Mouse (Mus musculus) cerebellum, adult 9-10 months (tissue): ENCODE data around the gene Mia3.
"Not testable (repeated sequence)": the region's sequence is repeated elsewhere in the genome, so short reads cannot be mapped to it uniquely, and the experiment has no call there.

Experiments used
- DNase-seq: peaks from one replicate; pipeline ENCODE4 v3.0.0; 2022

Mia3 gene

DNA sequence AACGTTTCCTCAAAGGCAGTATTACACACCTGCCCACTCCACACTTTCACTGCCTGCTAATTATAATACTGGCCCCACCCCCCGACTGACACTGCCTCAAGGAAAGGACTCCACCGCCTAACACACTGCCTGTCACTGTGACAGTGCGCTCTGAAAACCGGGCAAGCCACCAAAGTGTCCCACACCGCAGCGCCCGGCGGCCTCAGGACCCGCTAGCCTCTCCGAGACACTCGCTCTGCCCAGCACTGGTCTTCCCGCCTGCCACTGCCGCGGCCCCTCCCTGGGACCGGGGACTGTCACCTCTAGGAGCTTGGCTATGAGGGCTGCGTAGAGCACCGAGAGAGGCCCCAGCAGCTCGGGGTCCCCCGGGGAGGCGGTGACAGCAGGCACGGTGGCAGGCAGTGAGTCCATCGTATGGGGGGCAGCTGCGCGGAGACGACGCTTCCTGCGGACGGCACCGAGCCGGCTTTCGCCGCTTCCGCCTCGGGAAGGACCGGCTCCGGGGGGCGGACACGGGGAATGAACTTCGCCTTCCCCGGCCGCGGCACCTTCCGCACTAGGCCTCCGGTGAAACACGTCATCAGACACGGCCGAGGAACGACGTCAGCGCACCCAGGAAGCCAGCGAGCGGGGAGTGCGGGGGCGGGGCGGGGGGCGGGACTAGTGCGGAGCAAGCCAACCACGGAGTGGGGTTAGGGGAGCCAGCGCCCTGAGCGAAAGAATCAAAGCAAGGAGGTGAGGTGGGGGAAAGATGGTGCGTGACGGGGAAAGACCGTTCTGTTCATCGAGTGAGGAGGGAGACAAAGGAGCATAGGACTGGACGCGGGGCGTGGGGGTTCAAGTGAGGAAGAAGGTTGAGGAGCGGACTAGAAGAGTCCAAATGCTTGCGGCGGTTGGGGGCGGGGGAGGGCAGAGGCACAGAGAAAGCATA, 24.2 kb downstream of the Mia3 start:
- peak; percentile 79 for DNase-seq

DNA sequence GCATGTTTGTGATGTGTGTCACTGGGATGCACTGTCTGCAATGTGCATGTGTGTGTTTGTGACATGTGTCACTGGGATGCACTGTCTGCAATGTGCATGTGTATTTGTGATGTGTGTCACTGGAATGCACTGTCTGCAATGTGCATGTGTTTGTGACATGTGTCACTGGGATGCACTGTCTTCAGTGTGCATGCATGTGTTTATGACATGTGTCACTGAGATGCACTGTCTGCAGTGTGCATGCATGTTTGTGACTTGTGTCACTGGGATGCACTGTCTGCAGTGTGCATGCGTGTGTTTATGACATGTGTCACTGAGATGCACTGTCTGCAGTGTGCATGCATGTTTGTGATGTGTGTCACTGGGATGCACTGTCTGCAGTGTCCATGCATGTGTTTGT, 26.5 kb downstream of the Mia3 start:
- DNase-seq, result not testable (repeated sequence)

DNA sequence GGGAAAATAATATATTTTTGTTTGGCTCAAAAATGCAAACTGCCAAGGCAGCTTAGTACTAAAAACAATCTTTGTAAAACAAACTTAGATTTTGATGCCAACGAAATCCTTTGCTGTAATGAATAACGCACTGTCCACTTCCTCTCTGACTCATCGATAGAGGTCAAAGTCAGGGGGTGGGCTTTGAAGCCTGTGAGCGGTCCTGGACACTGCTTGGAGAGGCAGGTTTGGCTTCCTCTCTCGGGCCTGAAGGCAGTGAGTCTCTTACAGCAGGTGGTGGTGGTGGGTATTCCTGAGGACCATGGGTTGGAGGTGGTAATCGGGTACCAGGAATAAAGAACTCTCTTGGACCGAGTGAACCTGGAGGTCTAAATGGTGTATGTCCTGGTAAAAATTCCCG, 42.2 kb downstream of the Mia3 start:
- DNase-seq, result no peak

DNA sequence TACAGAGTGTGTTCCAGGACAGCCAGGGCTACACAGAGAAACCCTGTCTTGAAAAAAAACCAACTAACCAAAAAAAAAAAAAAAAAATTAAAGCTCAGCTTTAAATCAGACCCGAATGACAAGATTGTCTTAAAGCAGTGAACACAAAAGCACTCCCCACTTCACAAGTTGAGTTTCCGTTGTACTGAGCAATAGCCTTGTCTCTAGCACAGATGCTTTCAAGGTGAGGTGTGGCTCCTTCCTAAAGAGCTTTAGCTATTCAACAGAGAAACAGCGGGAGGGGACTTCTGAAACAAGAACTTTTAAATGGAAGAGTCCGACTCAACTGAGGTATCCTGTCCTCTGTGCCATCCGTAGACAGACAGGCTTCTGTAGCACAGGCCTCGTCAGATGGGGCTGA, 44.9 kb downstream of the Mia3 start:
- no peak for DNase-seq

DNA sequence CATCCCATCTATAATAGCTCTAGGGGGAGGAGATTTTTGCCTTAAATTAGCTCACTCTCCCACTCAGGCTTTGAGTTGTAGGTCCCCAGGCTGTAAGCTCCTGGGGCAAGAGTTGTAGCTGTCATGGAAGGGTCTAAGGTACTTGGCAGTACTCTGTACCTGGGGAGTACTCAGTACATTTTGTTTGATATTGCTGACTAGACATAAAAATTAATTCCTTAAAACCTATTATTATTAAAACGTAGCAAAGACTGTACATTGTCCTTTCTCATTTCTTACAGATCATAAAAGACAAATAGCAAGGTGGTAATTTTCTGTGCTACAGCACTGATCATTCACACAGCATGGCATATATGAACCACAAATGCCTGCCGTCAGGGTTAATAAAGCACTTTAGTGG, 45.4 kb downstream of the Mia3 start:
- DNase-seq, result no peak

DNA sequence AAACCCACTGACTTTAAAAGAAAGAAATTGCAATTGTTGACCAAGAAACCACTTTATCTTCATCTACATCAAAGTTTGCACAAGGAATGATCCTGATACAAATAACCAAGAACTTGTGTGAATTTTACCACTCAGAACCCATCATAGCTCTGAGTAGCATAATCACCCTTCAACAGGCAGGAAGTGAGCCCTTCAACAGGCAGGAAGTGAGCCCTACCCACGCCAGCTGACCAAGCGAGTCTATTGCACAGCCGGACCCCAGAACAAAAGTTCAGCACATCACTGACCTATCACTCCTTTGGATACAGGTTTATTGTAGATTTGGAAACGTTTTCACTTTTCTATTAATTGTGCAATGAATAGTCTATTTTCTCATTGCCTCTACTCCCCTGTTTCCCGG, 46.9 kb downstream of the Mia3 start:
- not testable (repeated sequence) for DNase-seq

DNA sequence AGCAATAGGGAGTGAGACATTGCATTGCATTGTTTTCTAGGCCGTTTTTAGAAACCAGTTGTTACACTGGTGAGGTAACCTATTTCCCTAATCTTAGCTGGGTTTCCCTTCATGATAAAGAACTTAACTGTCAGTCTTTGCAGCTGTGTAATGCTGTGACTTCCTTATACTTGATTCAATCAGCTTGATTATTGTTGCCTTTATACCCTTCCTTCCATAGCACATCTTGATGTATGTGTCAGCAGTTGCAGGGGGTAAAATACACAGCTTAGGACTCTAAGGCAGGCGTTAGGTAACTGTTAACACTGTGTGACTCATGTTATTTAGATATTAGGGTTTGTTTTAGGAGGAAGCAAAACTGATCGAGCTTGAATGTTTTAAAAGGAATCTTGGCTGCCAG, 48.6 kb downstream of the Mia3 start:
- DNase-seq, result no peak

DNA sequence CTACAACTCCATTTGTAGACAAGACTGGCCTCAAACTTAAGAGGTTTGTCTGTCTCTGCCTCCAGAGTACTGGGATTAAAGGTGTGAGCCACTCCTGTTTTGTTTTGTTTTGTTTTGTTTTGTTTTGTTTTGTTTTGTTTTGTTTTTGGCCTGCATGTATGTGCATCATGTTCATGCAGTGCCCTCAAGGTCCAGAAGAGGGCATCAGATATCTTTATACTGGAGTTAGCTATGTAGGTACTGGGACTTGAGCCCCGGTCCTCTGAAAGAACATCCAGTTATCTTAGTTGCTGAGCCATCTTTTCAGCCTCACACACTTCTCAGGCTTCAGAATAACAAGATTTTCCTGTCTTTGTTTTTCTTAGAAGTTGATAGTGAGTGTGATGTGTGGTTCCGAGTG, 53.6 kb downstream of the Mia3 start:
- DNase-seq, result no peak

DNA sequence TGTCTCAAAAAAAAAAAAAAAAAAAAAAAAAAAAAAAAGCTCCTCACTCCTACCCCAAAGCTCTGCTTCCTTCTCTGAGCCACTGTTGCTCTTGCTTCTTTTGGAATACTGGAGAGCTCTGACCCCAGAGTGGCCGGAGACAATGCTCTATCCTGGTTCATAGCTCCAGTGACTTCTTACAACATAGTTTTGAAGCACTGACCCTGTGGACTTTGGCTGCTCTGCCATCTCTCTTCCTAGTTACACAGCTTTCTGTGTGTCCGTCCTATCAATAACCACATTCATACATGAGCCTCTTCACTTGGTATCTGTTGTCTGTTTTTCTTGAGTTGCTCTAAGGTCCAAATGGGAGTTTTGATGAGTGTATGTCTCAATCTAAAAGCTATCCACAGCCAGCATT, 57.3 kb downstream of the Mia3 start:
- DNase-seq, result no peak

DNA sequence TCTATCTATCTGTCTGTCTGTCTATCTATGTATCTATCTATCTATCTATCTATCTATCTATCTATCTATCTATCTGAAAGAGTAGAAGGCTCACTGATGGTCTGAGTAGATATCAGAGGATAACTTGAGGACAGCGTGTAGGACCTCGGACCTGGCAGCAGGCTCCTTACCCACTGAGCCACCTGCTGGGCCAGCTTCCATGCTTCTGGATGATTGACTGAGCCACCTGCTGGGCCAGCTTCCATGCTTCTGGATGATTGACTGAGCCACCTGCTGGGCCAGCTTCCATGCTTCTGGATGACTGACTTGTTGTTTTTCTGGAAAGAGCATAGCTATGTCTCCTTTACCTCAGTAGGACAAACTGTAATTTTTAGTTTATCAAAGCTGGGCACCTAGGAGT, 59.8 kb downstream of the Mia3 start:
- DNase-seq, result not testable (repeated sequence)

DNA sequence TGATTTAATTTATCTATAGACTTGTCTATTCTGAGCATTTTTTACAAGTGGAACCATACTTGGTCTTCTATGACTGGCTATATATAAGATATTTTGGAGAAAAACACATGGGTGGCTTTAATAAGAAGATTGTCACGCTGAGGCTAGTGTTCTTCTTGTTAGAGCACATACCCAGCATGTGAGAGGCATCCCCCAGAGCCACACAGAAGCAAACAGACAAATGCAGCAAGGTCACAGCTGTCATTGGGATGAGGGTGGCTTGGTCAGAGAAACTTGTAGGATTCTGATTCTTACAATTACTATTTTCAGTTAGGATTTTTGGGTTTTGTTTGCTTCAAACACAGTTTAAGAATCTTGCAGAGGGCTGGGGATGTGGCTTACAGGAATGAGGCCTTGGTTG, 60.9 kb downstream of the Mia3 start:
- DNase-seq, result no peak

DNA sequence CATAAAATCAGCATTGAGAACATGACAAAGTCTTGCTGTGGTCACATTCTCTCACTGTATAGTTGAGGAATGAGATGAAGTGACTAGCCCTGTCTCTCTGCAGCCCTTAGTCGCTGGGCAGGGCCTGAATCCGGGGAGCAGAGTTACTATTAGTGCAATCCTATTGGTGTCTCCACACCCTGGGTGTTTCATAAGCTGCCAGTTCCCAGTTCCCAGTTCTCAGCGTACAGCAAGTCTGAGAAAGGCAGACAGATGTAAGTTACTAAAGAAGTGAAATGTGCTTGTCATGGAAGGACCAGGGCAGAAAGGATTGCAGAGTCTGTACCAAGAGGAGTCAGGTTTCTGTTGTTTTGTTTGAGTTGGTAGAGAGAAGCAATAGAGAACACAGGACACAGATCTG, 61.8 kb downstream of the Mia3 start:
- DNase-seq, result no peak

DNA sequence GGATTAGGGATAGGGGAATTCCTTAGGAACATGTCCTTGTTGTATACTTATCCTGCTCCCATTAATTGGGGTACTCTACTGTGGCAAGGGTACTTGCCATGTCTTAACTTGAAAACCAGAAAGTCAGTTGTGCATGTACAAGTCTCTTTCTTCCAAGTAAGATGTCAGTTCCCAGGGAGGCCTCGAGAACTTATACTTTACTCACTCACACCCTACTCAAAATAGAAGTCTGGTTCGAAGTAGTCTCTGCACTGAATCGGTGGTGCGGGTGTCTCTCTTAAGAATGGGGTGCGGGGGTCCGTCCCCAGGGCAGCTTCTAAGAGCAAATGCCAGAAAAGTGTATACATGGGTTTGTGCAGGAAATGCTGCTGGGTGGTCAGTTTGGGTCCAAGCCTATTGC, 70.2 kb downstream of the Mia3 start:
- DNase-seq, result peak; percentile 91

DNA sequence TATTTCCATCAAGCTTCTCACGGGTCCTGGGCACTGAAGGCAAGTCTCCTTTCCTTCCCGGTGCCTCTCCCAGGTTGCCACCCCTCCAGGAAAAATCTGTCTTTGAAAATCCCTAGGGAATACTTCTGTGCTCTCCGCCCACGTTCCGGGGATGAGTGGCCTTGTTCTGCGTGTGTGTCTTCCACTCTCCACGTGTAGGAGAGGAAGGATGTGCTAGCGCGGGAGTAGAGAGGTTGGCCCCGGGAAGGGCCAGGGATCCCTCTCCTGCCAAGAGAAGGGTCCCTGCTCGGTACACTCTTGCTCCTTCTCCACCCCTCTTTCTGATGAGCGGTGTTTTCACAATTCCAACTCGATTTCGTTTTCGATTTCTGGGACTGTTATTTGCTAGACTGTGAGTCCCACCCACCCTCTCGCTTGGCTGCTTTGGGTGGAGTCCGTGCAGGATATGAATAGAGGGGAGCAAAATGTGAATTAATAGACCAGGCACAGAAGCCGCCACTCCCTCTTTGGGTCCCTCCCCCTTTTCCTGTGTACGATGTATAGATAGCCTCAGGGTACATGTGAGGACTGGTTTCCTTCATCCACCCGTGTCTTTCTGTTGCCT, 71.4 kb downstream of the Mia3 start:
- DNase-seq, result peak; percentile 36

DNA sequence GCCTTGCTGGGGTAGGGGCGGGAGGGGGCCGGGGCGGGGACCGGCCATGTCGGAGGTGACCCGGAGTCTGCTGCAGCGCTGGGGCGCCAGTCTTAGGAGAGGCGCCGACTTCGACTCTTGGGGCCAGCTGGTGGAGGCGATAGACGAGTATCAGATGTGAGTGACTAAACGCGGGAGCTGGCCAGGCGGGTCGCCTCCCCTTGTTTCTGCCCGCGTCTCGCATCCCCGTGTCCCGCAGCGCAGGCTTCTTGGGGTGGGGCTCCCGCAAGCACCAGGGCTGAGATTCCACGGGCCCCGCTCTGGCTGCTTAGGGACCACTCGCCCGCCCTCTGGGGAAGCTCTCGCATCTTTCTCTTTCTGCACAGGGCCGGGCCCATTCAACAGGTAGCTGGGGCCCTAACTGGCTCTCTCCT, 71.9 kb downstream of the Mia3 start:
- peak; percentile 64 for DNase-seq

DNA sequence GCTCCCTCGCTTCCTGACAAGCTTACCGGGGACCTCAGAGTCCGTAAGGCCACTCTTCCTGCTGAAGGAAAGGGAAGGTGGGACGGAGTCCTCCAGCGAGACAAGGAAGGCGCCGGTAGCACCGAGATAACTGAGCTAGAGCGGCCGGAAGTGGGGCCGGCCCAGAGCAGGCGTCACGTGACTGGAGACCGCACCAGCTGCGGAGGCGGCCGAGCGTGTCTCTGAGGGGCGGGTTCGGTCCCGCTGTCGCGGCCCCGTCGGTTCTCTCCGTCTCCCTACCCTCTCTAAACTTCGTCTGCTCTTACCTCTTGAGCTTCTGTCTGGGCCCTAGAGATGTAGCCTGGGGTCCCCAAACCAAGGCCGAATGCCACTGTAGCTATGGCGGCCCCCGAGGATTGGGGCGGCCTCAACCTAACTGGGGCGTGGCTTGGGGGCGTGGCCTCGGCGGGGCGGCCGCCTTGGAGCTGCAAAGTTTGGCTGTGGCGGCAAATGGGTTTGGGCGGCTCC, 72.4 kb downstream of the Mia3 start, which contains the start of gene Brox:
Gene Brox (minus strand): TSS at position 393 of the 507 bp plus-strand sequence.
- peak; percentile 92 for DNase-seq

DNA sequence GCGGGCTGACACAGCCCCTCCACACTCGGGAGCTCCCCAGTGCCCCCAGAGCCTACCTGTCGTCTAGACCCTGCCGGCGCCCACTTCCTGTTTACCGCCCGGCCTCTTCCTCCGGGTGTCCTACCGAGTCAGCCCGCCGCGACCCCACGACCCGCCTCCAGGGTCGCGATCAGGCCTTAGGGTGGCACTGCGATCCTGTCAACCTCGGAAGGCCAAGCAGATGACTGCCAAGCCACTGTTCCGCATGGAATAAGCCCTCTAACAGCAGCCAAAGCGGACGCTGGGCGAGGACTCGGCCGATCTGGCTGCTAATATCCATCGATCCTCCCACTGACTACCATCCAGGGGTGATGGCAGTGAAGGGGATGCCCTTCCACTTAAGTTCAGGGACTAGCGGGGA, 72.9 kb downstream of the Mia3 start, which contains the start of gene Aida:
Gene Aida (plus strand): TSS at position 126 of the 400 bp plus-strand sequence.
- DNase-seq, result no peak

DNA sequence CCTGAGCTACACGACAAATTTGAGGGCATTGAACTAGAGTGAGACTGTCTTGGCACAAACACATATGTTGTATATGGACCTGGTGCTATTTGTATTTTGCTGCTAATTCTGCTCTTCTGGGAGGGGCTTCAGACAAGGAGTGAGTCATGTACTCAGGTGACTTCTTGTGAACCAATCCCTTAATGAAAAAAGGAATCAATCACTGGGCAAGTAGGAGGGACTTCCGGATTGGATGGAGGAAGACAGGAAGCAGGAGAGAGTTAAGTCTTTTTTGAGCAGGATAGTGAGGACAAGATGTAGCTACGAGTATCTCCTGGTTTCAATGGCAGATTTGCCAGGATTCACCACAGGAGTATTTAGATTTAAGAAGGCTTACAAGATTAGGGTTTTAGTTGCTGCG, 79.8 kb downstream of the Mia3 start:
- DNase-seq, result no peak

DNA sequence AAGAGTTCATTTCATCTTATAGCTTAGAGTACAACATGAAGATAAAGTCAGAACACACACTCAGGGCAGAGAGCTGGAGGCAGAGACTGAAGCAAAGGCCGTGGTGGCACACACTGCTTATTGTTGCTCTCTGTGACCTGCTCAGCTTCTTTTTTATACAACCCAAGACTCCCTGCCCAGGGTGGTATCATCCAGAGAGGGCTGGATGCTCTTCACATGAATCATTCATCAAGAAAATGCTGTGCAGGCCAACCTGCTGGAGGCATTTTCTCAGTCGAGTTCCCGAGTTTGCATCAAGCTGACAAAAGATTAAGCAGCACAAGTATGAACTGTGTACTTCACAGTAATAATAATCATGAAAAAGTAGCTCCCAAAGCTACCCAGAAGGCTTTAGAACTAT, 81.0 kb downstream of the Mia3 start:
- no peak for DNase-seq
